Mouse (Mus musculus) C2C12 (cell line): Measurements from ENCODE around the gene Ebf4.

Experiments used
- CEBPB ChIP-seq: IDR thresholded peaks from one replicate; pipeline ENCODE4 v1.6.1; 2011; ENCODE audit warnings: low read depth, mild to moderate bottlenecking, control low read depth, moderate library complexity
- CTCF ChIP-seq: IDR thresholded peaks from one replicate; pipeline ENCODE4 v1.5.1; 2011; ENCODE audit not compliant: control insufficient read depth, insufficient read depth, insufficient read length
- MAX ChIP-seq: IDR thresholded peaks from one replicate; pipeline ENCODE4 v1.6.1; 2011; ENCODE audit warnings: mild to moderate bottlenecking, control low read depth
- MYOD1 ChIP-seq: IDR thresholded peaks from one replicate; pipeline ENCODE4 v1.6.1; 2011; ENCODE audit warnings: low read depth; ENCODE audit not compliant: control insufficient read depth, insufficient read length
- MYOG ChIP-seq: IDR thresholded peaks from one replicate; pipeline ENCODE4 v1.6.1; 2011; ENCODE audit not compliant: control insufficient read depth, insufficient read length; ENCODE audit errors: extremely low read depth
- USF1 ChIP-seq: IDR thresholded peaks from one replicate; pipeline ENCODE4 v1.6.1; 2011; ENCODE audit warnings: low read depth, mild to moderate bottlenecking, control low read depth, moderate library complexity

GRCm38 (mm10) chr2:130256762-130257161 is 38.2 kb upstream of the Ebf4 start:
- no peak for TF ChIP-seq CTCF
- TF ChIP-seq MYOG, result no peak
- TF ChIP-seq USF1, result no peak
- no peak for TF ChIP-seq CEBPB
- no peak for TF ChIP-seq MYOD1
- TF ChIP-seq MAX, result no peak
